Mouse (Mus musculus) layer of hippocampus, adult 9-11 months (tissue): ENCODE measurements around the gene Ss18l1.

ENCODE experiments used
- DNase-seq: peaks from one replicate; pipeline ENCODE4 v3.0.0; 2022

Gene Ss18l1

DNA sequence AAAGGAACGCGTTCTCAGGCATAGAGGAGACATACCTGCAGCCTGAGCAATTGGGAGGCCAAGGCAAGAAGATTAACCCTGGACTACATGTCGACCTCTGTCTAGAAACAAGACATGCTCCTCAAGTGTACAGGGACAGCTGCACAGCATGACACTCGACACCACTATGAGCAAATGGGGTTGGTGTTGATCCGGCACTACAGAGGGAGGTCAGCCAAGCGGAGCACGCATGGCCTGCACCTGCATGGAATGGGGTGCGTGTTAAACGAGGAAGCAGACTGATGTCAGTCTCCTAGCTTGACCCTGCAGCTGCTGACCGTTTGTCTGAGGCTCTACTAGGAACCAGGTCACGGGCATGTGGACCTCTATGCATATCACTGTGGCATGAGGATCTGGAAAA lies 48.0 kb downstream of the Ss18l1 start:
- no peak for DNase-seq

DNA sequence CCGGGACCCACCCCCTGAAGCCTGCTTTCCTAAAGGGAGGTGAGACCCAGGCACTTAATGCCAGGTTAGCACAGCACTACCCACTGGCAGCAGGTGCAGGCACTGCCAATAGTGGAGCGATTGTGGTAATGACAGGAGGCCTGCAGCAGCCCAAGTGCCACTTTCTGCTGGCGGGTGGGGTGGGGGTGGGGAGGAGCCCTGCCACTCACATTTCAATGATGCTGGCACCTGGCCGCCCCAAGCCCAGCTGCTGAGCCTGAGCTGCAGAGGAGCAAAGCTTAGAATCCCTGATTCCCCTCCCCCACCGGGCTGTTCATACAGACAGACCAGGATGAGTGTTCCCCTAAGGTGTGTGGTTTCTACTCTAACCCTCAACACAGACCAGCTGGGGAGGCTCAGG lies 53.4 kb downstream of the Ss18l1 start:
- DNase-seq: no peak

DNA sequence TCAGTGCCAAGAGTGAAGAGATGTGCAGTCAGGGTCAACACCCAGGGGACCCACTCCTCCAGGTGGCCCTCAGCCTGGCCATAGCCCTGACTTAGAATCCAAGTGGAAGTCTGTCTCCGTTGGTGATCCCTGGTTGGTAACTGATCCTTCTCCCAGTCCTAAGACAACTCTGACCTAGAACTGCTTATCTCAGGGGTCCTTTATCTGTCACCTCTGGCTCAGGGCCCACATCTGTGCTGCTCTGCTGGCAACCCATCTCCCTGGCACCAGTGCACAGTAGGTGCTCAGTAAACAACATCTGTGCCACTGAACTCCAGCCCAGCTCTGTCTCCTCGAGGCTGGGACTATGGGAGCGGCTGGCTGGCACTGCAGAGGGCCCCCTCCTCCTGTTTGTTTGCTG lies 55.3 kb downstream of the Ss18l1 start:
- DNase-seq: no peak

DNA sequence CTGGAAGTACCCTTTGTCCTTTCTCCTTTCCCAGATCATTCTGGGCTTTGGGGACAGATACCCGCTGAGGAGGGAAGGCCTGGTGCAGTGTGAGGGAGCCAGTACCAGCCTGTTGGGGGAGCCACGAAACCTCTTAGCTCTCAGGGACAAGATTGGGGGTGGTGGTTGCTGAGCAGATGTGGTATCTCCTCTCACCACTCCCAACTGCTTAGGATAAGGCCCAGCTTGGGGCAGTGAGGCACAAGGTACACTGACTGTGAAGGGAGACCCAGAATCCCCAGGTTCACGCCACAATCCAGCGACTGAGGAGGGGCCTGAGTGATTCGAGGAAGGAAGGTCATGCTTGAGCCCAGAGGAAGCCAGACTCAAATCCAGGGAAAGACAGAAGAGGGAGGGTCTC lies 55.9 kb downstream of the Ss18l1 start:
- no peak for DNase-seq

DNA sequence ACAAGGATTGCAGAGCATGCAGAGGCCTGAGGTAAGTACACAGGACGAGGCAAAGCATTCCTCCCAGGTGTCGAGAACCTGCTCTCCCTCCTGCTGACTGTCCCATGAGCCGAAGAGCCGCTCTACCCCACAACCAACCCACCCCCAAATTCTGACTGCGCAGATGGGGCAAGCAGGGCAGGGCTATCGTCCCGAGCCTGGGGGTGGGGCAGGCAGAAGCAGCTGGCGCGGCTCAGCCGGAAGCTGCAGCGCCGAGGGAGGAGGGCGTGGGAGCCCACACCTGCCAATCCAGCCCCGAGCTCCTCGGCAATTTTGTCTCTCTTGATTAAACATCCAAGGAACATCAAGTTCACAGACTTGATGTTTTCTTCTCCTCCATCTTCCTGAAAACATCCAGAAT lies 57.2 kb downstream of the Ss18l1 start:
- DNase-seq: no peak

DNA sequence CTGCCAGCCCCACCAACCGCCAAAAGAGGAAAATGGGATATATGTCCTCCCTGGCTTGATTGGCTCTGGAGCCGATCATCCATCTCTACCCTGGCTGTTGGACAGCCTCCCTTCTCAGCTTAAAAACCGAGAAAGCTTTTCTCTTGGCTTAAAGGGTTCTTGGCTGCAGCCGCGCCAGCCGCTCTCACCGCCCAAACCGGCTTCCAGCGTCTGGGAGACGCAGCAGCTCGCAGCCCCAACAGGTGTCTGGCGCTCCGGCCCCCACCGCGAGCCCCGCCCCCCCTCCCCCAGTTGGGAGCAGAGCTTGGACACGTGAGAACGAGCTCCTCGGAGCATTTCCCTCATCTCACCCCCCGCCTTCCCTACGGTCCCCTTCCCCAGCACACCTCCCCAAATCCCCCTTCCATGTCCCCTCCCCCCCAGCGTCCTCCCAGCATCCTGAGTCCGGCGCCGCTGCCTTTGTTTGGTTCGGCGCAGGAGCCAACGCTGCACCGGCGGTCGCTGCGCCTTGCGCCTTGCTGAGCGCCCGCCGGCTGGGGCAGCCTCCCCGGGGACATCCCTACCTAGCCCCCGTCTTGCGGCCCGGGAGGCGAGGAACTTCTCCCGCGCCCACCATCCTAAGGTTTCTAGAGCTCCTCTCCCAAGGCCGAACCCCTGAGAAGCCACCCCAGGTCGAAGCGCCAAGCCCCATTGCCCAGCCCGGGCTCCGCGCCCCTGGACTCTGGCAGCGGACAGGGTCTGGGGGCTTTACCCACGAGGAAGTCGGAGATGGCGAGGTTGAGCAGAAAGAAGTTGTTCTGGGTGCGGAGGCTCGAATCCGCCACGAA lies 61.1 kb downstream of the Ss18l1 start:
- DNase-seq: no peak

DNA sequence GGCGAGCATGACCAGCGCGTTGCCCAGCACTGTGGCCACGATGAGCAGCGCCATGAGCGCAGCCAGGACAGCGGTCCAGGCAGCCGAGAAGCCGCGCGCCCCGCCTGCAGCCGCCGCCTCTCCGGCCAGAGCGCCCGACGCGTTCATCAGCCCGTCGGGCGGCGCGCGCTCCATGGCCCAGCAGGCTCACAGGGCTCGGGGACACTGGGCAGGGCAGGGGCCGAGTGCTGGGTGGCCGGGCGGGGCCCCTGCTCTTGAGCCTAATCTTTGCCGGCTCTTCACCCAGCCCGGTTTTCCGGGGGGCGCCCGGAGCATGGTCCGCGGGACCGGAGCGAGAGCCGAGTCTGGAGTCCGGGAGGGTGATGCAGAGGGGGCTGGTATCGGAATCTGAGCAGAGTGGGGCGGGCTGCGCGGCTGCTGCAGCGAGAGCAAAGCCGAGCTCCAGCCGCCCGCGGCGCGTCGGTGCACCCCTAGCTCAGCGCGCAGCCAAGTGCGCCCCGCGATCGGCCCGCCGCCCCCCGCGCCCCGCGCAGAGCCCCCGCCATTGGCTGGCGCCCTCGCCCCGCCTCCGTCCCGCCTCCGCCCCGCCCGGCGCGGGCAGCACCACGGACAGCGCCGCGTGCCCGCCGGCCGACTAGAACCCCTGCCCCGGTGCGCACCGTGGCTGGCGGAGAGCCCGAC lies 61.8 kb downstream of the Ss18l1 start, which contains the start of gene Hrh3:
Gene Hrh3, minus strand, starts transcription at position 511 of the 681 bp plus-strand sequence.
- no peak for DNase-seq

DNA sequence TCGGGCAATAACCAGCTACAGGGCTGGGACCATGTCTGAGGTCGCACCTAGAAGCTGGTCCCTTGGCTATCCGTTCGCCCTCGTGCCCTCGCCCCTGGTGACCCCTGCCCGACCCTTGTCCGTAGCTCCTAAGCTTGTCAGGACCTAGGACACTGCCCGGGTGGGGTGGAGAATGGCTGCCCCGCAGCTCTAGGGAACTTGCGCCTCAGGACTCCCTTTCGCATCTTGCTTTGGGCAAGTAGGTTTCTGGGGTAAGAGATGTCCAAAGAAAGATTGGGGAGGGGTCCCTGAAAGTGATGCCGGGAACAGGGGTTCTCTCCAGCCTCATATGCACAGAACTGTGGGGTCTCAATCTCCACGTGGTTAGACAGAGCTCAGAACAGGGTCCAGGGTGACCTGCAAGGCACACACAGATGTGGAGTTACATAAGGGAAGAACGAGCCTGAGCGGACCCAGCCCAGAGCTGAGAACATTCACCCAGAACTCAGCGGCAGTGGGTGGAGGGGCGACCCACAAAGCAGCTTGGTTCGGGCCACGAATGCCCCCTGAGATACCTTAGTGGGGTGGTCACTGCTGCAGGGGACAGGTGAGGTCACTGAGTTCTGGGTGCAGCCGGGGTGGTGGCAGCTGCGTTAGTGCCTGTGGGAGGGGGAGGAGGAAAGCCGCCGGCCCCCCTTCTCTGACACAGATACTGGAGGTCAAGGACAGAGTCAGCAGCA lies 62.5 kb downstream of the Ss18l1 start:
- no peak for DNase-seq

DNA sequence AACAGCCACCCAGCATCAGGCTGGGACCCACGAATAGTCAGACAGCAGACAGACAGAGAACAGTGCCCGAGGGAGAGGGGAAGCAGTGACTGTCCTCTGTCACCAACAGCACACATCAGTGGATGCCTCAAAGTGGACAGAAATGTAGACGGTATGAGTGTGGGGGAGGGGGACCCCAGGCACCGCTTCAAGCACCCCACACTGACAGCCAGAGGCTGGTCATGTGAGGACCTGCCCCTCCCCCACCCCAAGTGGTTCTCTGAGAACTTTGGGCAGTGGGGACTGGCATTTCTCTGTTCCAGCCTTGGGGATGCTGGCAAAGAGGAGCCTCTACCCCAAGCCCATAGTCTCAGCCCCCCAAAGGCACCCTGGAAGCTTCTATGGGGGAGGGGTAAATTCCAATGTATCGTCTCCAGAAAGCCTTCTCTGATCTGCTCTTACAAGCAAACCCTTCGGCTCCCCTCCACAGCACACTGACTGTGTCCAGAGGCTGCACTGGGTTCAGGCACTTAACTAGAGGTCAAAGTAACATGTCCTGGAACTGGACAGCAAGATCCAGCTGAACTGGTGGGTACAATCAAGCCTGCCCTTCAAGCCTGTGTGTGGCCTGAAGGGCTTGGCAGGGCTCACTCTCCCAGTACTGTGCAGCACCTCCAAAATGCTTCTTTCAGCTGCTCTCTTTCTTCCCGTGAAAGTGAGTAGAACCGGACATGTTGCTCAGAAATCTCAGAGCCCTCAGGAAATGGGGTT lies 63.3 kb downstream of the Ss18l1 start:
- no peak for DNase-seq

DNA sequence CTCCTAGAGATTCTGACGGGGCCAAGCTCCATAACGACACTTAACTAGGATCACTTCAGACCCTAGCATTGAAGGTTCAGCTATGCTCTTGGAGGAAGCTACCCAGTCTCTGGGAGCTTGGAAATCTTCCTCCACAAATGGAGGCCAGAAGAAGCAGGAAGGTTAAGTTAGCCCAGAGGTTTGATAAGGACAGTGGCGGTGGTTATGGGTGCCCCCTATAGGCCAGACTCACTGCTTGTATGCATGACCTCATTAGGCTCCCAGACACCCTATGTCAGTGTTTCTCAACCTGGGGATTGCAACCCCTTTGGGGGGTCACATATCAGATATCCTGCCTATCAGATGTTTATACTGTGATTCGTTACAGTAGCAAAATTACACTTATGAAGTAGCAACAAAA lies 64.8 kb downstream of the Ss18l1 start:
- no peak for DNase-seq

DNA sequence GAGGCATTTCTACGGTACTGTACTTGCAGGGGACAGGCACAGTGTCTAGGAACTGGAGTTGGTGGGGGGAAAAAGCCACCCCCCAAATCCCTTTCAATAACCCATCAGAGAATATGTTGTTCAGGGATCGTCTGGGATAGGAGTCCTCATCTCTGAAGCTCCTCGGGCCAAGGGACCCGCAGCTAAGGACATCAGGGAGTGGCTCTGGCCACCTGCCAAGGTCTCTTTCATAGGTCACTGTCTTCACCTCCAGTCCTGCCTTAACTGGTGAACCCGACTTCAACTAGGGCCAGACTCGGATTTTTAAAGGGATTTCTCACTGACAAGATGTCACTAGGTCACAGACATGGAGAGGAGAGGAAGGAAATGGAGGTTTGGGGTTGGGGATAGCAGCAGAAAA lies 66.0 kb downstream of the Ss18l1 start:
- DNase-seq: no peak

DNA sequence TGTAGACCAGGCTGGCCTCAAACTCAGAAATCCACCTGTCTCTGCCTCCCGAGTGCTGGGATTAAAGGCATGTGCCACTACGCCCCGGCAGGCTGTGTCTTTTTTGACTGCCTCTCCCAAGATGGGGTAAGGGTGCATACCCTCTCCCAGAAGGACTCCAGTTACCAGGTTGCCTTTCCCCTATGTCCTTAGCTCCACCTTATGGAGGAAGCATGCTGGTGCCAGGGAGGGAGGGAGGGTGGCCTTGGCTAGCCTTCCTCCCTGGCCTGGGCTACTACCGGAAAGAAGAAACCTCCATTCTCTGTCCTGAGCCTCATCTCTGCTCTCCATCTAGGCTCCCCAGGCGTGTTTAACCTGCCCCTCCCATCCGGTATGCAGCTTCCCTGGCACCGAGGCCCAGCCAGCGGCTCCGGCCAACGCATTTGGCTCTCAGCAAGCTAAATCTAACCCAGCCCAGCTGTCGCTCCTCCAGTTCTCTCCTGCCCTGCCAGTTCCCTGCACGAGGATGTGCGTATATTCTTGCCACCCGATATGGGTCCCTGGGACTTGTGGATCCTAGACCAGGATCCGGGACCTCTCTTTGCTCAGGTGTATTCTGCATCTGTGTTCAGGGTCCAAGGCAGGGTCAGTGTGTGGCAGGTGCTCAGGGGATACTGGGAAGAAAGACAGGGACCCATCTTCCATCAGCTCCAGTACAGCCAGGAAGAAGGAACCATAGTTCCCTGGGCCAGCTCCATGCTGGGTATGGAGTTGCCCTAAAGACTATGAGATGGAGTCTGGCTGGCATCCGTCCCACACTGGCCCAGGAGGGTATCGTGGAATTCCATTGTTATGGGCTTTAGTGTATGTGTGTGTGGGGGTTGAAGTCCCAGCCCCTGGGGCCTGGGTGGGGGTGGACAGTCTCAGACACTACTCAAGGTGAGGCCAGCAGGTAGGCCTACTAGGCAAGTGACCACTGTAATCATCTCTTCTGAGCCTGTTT lies 71.9 kb downstream of the Ss18l1 start:
- DNase-seq: peak; percentile 77

DNA sequence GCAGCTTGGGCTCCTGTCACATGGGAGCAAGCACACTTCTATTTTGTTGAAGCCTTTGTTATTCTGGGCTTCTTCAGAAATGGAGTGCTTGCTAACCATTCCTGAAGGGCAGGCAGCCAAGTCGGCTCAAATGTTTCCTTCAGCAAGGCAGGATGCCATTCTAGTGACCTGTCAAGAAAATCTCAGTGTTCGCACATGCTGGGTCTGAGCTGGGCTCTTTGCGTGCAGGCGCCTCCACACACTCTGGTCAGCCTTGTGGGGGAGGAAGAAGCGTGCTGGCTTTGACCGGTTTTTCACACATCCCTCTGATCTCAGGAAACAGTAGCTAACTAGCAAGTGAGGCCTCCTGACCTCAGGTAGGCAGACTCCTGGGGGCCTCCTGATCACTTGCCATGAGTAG lies 73.0 kb downstream of the Ss18l1 start:
- DNase-seq: no peak

DNA sequence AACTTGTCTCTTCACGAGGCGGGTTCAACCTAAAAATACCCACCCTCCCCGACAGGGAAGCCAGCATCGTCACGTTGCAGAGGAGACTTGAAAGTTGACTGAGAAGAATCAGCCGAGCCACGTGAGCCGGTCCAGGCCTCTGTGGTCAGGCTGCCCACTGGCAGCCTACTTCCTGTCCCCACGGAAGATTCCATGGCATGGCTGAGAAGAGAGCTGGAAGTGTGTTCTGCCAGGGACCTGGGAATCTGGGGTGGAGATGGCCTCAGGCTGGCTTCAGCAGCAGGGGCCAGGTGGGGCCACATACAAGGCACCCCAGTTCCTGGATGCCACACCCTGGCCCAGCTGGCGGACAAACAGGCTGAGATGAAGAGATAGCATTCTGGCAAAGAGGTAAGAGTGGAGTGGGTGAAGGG lies 73.8 kb downstream of the Ss18l1 start:
- no peak for DNase-seq

DNA sequence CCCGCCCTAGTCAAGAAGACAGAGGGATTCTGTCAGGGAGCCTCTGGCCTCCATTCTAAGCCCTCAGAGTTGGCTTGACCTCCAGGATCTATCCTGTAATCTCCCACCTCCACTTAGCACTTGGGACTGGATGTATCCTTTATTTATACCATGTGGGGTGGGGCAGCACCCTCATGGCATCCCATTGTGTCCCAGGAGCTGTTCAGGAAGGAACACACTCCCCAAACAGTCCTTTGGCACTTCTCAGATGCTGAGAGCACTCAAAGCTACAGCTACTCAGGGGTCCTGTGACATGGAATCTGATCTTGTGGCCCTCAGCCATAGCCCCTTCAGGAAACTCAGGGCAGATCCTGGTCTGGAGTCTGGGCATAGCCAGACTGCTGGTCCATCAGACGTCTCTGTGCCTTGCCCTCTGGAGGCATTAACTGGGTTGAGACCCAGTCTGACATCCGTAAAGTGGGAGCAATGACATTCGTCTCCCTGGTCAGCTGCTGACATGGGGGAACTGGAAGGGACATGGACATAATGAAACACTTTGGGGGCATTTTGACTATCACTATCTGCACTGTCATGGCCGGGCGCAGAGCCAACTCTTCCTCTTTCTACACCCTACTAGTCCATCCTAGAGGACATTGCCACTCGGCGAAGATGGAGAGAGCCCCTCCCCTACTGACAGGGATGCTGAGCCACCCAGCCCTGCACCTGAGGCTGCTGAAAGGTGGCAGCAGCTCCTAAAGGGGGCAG lies 74.6 kb downstream of the Ss18l1 start:
- DNase-seq: no peak

DNA sequence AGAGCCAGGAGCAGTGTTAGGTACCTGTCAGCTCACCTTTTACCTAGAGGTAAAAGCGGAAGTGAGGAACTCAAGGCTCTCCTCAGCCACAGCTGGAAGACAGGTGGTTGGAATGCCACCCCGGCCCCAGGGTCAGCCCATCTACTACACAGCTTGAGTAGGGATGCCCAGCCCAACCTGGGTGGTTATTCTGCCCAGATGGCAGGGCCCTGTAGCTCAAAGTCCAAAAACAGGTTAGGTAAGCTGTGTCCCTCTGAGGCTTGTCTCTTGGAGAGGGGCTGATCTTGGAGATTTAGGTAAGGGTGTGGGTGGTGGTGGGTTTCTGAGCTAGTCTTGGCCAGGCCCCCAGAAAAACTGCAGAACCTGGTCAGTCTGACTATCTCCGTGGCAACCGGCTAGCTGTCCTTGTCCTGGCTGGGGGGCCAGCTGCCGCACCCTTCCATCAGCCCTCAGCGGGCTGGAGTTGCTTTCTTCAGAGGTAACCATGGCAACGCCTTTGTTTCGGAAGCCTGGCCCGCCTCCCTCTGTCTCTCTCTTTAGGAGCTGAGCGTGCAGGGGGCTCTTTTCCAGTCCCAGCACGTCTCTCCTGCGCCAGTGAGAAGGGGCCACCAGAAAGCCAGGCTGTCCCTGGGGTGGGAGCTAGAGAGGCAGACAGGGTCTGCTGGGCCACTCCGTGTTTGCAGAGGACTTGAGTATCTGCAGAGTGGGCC lies 75.3 kb downstream of the Ss18l1 start:
- peak; percentile 72 for DNase-seq

DNA sequence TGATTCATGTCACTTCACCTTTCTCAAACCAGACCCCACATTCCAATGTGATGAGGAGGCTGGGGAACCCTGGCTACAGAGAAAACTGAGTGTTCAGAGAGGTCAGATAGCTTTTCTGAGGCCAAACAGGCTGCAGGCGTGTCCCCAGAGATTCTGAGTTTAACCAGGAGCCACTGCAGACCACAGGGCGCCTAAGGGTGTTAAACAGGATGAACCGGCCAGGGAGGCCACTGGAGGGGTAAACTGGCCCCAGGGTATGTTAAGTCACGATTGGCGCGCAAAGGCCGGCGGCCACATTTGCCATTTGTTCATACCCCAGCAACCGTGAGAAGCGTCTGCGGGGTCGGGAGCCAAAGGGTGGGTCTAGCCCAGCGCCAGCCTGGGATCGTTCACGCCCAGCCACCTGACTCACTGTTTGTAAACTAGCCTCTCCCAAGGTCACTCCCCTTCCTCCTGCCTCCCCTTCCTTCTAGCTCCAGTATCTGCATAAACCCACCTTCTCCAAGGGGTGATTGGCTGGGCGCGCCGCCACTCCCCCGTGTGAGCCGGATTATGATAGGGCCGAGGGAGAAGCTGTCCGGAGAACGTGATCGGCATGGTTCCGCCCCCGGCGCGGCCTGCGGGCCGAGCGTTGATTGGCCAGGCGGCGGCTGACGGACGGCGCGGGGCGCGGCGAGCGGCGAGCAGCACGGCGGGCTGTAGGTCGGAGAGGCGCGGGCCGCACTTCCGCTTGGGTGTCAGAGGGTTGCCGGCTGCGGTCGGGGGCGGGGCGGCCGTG lies 76.5 kb downstream of the Ss18l1 start, which contains the start of gene Osbpl2:
Gene Osbpl2, plus strand, starts transcription at position 646 of the 778 bp plus-strand sequence.
- DNase-seq: peak; percentile 100
